Mouse (Mus musculus): ENCODE results near the gene Hadh. TPM values are rescaled to one million over a fixed set of nuclear protein-coding genes. Genes with fewer than 3 reads are reported as not detected.
A peak's percentile ranks its signal among the peaks of the same experiment; 100 is the strongest.

Hadh gene
- polyA plus RNA-seq, 1 experiment, result 70.7 TPM

DNA sequence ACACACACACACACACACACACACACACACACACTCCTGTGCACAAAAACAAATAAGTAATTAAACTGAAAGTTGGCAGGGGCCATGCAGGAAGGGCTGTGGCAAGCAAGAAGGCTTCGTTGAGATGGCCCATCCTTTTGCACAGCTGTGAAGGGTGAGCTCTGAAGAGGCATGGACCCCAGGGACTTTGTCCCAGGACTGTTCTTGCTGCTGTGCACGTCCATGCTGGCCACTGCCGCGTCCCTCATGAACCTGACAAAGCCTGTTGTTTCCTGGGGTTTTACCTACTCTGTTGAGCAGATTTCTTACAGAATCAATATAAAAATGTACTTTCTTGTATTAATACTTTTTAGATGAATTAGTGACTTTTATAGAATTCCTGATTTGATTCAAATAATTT lies 20.0 kb upstream of the Hadh start:
- H3K4me3 ChIP-seq (ENCODE audit: low read depth, low read length), result no peak overlapping the region
- H3K9ac ChIP-seq (ENCODE audit: low read depth, poor library complexity, severe bottlenecking), result no peak overlapping the region
- H3K27me3 ChIP-seq (ENCODE audit: control insufficient read depth, insufficient read depth, low read length, poor library complexity, severe bottlenecking), result no peaks in the 10 kb centered on the region
- TF ChIP-seq CTCF (IDR thresholded peaks at IDR 0.05; ENCODE audit: low read depth, low read length), result no peak
- H3K4me1 ChIP-seq (ENCODE audit: control insufficient read depth, insufficient read depth, low read length), result no peaks in the 10 kb centered on the region
- no peaks in the 10 kb centered on the region for H3K9me3 ChIP-seq (replicated peaks; ENCODE audit: control insufficient read depth, insufficient read depth, low read length, poor library complexity, severe bottlenecking)
- no peak overlapping the region for H3K27ac ChIP-seq (ENCODE audit: insufficient read depth, low read length)
- H3K36me3 ChIP-seq (ENCODE audit: control insufficient read depth, insufficient read depth, low read length, poor library complexity, severe bottlenecking), result no peaks in the 10 kb centered on the region

GRCm38 (mm10) chr3:131274151-131274550 lies 2.2 kb upstream of the Hadh start:
- no peak overlapping the region for H3K9ac ChIP-seq (ENCODE audit: low read depth, poor library complexity, severe bottlenecking)
- no peak overlapping the region for H3K4me3 ChIP-seq (ENCODE audit: low read depth, low read length)
- no peaks in the 10 kb centered on the region for H3K4me1 ChIP-seq (ENCODE audit: control insufficient read depth, insufficient read depth, low read length)
- no peak overlapping the region for H3K27ac ChIP-seq (ENCODE audit: insufficient read depth, low read length)
- no peaks in the 10 kb centered on the region for H3K9me3 ChIP-seq (replicated peaks; ENCODE audit: control insufficient read depth, insufficient read depth, low read length, poor library complexity, severe bottlenecking)
- no peaks in the 10 kb centered on the region for H3K36me3 ChIP-seq (ENCODE audit: control insufficient read depth, insufficient read depth, low read length, poor library complexity, severe bottlenecking)
- no peaks in the 10 kb centered on the region for H3K27me3 ChIP-seq (ENCODE audit: control insufficient read depth, insufficient read depth, low read length, poor library complexity, severe bottlenecking)
- TF ChIP-seq CTCF (IDR thresholded peaks at IDR 0.05; ENCODE audit: low read depth, low read length), result no peak
- TF ChIP-seq POLR2A (IDR thresholded peaks at IDR 0.05; ENCODE audit: insufficient read depth, low read length), result no peak
- TF ChIP-seq EP300 (IDR thresholded peaks at IDR 0.05; ENCODE audit: insufficient read depth, low read depth, low read length), result no peak

- H3K9me3 ChIP-seq (replicated peaks; ENCODE audit: control insufficient read depth, insufficient read depth, low read length, poor library complexity, severe bottlenecking), result no peaks in the 10 kb centered on the region
- peak overlapping the region; percentile 45 for H3K4me3 ChIP-seq (ENCODE audit: low read depth, low read length)
- H3K36me3 ChIP-seq (ENCODE audit: control insufficient read depth, insufficient read depth, low read length, poor library complexity, severe bottlenecking), result no peaks in the 10 kb centered on the region
- H3K27me3 ChIP-seq (ENCODE audit: control insufficient read depth, insufficient read depth, low read length, poor library complexity, severe bottlenecking), result no peaks in the 10 kb centered on the region
- no peaks in the 10 kb centered on the region for H3K4me1 ChIP-seq (ENCODE audit: control insufficient read depth, insufficient read depth, low read length)
- H3K9ac ChIP-seq (ENCODE audit: low read depth, poor library complexity, severe bottlenecking), result peak overlapping the region; percentile 56
- H3K27ac ChIP-seq (ENCODE audit: insufficient read depth, low read length), result no peak overlapping the region
- TF ChIP-seq EP300 (IDR thresholded peaks at IDR 0.05; ENCODE audit: insufficient read depth, low read depth, low read length) (no peak), POLR2A (IDR thresholded peaks at IDR 0.05; ENCODE audit: insufficient read depth, low read length) (no peak), CTCF (IDR thresholded peaks at IDR 0.05; ENCODE audit: low read depth, low read length) (no peak)
These were observed 636 bp upstream of the Hadh start for GRCm38 (mm10) chr3:131272374-131273100.

- Histone ChIP-seq H3K27me3 (ENCODE audit: control insufficient read depth, insufficient read depth, low read length, poor library complexity, severe bottlenecking) (no peaks in the 10 kb centered on the region), H3K4me1 (ENCODE audit: control insufficient read depth, insufficient read depth, low read length) (no peaks in the 10 kb centered on the region), H3K9ac (ENCODE audit: low read depth, poor library complexity, severe bottlenecking) (peak overlapping the region; percentile 56), H3K4me3 (ENCODE audit: low read depth, low read length) (peak overlapping the region; percentile 82), H3K36me3 (ENCODE audit: control insufficient read depth, insufficient read depth, low read length, poor library complexity, severe bottlenecking) (no peaks in the 10 kb centered on the region), H3K27ac (ENCODE audit: insufficient read depth, low read length) (no peak overlapping the region), H3K9me3 (replicated peaks; ENCODE audit: control insufficient read depth, insufficient read depth, low read length, poor library complexity, severe bottlenecking) (no peaks in the 10 kb centered on the region)
- TF ChIP-seq EP300 (IDR thresholded peaks at IDR 0.05; ENCODE audit: insufficient read depth, low read depth, low read length), result no peak
- TF ChIP-seq POLR2A (IDR thresholded peaks at IDR 0.05; ENCODE audit: insufficient read depth, low read length), result no peak
- TF ChIP-seq CTCF (IDR thresholded peaks at IDR 0.05; ENCODE audit: low read depth, low read length), result no peak
These were observed 744 bp downstream of the Hadh start for GRCm38 (mm10) chr3:131271157-131271556.

- no peak overlapping the region for H3K9ac ChIP-seq (ENCODE audit: low read depth, poor library complexity, severe bottlenecking)
- no peaks in the 10 kb centered on the region for H3K9me3 ChIP-seq (replicated peaks; ENCODE audit: control insufficient read depth, insufficient read depth, low read length, poor library complexity, severe bottlenecking)
- H3K27me3 ChIP-seq (ENCODE audit: control insufficient read depth, insufficient read depth, low read length, poor library complexity, severe bottlenecking), result no peaks in the 10 kb centered on the region
- no peaks in the 10 kb centered on the region for H3K36me3 ChIP-seq (ENCODE audit: control insufficient read depth, insufficient read depth, low read length, poor library complexity, severe bottlenecking)
- no peak overlapping the region for H3K4me3 ChIP-seq (ENCODE audit: low read depth, low read length)
- H3K27ac ChIP-seq (ENCODE audit: insufficient read depth, low read length), result no peak overlapping the region
- TF ChIP-seq CTCF (IDR thresholded peaks at IDR 0.05; ENCODE audit: low read depth, low read length), result no peak
- TF ChIP-seq POLR2A (IDR thresholded peaks at IDR 0.05; ENCODE audit: insufficient read depth, low read length), result no peak
- no peak for TF ChIP-seq EP300 (IDR thresholded peaks at IDR 0.05; ENCODE audit: insufficient read depth, low read depth, low read length)
- no peaks in the 10 kb centered on the region for H3K4me1 ChIP-seq (ENCODE audit: control insufficient read depth, insufficient read depth, low read length)
These were observed 1.5 kb downstream of the Hadh start for GRCm38 (mm10) chr3:131270381-131270780.

GRCm38 (mm10) chr3:131266366-131267050 lies 5.4 kb downstream of the Hadh start:
- no peak for TF ChIP-seq EP300 (IDR thresholded peaks at IDR 0.05; ENCODE audit: insufficient read depth, low read depth, low read length)
- TF ChIP-seq POLR2A (IDR thresholded peaks at IDR 0.05; ENCODE audit: insufficient read depth, low read length), result no peak
- no peak for TF ChIP-seq CTCF (IDR thresholded peaks at IDR 0.05; ENCODE audit: low read depth, low read length)
- H3K4me1 ChIP-seq (ENCODE audit: control insufficient read depth, insufficient read depth, low read length), result no peaks in the 10 kb centered on the region
- H3K4me3 ChIP-seq (ENCODE audit: low read depth, low read length), result no peak overlapping the region
- no peaks in the 10 kb centered on the region; the same call in 1 of the 2 replicates for H3K36me3 ChIP-seq (ENCODE audit: control insufficient read depth, insufficient read depth, low read length, poor library complexity, severe bottlenecking)
- H3K9me3 ChIP-seq (replicated peaks; ENCODE audit: control insufficient read depth, insufficient read depth, low read length, poor library complexity, severe bottlenecking), result peaks cover under 1% of the 10 kb centered on the region
- no peaks in the 10 kb centered on the region for H3K27me3 ChIP-seq (ENCODE audit: control insufficient read depth, insufficient read depth, low read length, poor library complexity, severe bottlenecking)
- no peak overlapping the region for H3K9ac ChIP-seq (ENCODE audit: low read depth, poor library complexity, severe bottlenecking)
- H3K27ac ChIP-seq (ENCODE audit: insufficient read depth, low read length), result no peak overlapping the region
